ENCODE assay signal across 24 mouse cellular contexts in the genomic region with DNA sequence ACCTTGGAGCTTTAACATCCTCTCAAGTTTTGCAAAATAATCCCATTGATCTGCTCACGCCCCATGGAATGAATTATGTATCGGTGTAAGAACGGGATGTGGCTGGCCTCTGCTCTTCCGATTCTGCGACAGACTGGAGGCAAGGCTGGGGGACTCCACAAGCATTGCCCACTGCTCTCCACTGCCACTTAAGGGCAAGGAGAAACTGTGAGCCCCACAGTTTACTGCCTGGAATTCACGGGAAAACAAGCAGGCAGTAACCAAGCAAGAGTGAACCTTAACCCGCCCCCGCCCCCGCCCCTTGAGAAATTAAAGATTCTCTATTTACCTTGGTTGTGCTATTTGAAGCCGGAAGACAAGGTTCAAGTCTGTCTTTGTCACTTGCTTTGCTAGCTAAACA.
DNase-seq lines count a peak whose midpoint lies in the region; ATAC-seq and TF ChIP-seq lines count a peak whose summit lies in the region.
"Had no signal": no experiment of that assay in that cellular context is flagged by ENCODE, and none has a peak within 500 bp of the region (broad histone marks: within the 10 kb centered on the region; RNA-seq: fewer than 3 reads in every experiment).

No protein-coding gene starts in this region.

- H3K9me3 ChIP-seq in E14TG2a.4 (ENCODE audit: low read length) = no peaks in the 10 kb centered on the region
- H3K9me3 ChIP-seq in embryonic facial prominence, embryonic 13.5 days = no peaks in the 10 kb centered on the region
- H3K9me3 ChIP-seq in kidney, postnatal 0 days (replicated peaks; ENCODE audit: low read length) = no peaks in the 10 kb centered on the region
- H3K9me3 ChIP-seq in midbrain, postnatal 0 days (ENCODE audit: low read length) = no peaks in the 10 kb centered on the region
- H3K9me3 ChIP-seq in midbrain, embryonic 15.5 days = no peaks in the 10 kb centered on the region
- H3K9me3 ChIP-seq: embryonic facial prominence, embryonic 15.5 days; limb, embryonic 10.5 days; midbrain, embryonic 10.5 days; neural tube, embryonic 15.5 days had no signal

- peaks cover 37% of the 10 kb centered on the region for H3K4me1 ChIP-seq in E14TG2a.4 (replicated peaks; ENCODE audit: low read depth, low read length)
- H3K4me1 ChIP-seq in embryonic facial prominence, embryonic 13.5 days = peaks cover 32% of the 10 kb centered on the region
- H3K4me1 ChIP-seq in kidney, postnatal 0 days (replicated peaks; ENCODE audit: insufficient read depth, low read length) = peaks cover 12% of the 10 kb centered on the region; the same call in 1 of the 2 replicates
- peaks cover 3% of the 10 kb centered on the region; the same call in 1 of the 2 replicates for H3K4me1 ChIP-seq in midbrain, postnatal 0 days (ENCODE audit: insufficient read depth, low read length)
- H3K4me1 ChIP-seq in midbrain, embryonic 15.5 days = peaks cover 18% of the 10 kb centered on the region

- no peaks in the 10 kb centered on the region for H3K36me3 ChIP-seq in E14TG2a.4 (ENCODE audit: insufficient read depth, low read length)
- H3K36me3 ChIP-seq in embryonic facial prominence, embryonic 13.5 days = no peaks in the 10 kb centered on the region
- no peaks in the 10 kb centered on the region for H3K36me3 ChIP-seq in kidney, postnatal 0 days (ENCODE audit: insufficient read depth, low read length)
- no peaks in the 10 kb centered on the region for H3K36me3 ChIP-seq in midbrain, postnatal 0 days (ENCODE audit: insufficient read depth, low read length)
- H3K36me3 ChIP-seq in midbrain, embryonic 15.5 days (replicated peaks) = no peaks in the 10 kb centered on the region
- H3K36me3 ChIP-seq: embryonic facial prominence, embryonic 15.5 days; limb, embryonic 10.5 days; neural tube, embryonic 15.5 days had no signal

- intact Hi-C loops in left cerebral cortex, postnatal 25 days (cut with DNase I) = no loop called here

- ATAC-seq in embryonic facial prominence, embryonic 13.5 days (ENCODE audit: insufficient number of reproducible peaks, insufficient read depth, low FRiP score, low TSS enrichment, low read depth) = no peak
- ATAC-seq in kidney, postnatal 0 days (replicated peaks; ENCODE audit: low FRiP score, low read depth) = peak; percentile 40
- ATAC-seq in midbrain, postnatal 0 days (ENCODE audit: low FRiP score) = no peak
- ATAC-seq in midbrain, embryonic 15.5 days (replicated peaks) = no peak
- ATAC-seq: activated CD4-positive, CD25-positive, alpha-beta regulatory T cell, adult 4 months; forebrain, embryonic 14.5 days; hindbrain, embryonic 16.5 days; lung, postnatal 0 days had no signal

- H3K27ac ChIP-seq in embryonic facial prominence, embryonic 13.5 days = peak overlapping the region; percentile 72; the same call in 1 of the 2 replicates
- peak overlapping the region; percentile 55 for H3K27ac ChIP-seq in kidney, postnatal 0 days
- no peak overlapping the region for H3K27ac ChIP-seq in midbrain, postnatal 0 days (ENCODE audit: low read depth, low read length)
- H3K27ac ChIP-seq in midbrain, embryonic 15.5 days = no peak overlapping the region
- H3K27ac ChIP-seq: heart, adult 2 months; limb, embryonic 10.5 days; midbrain, embryonic 10.5 days; neural tube, embryonic 15.5 days had no signal

- H3K4me2 ChIP-seq in embryonic facial prominence, embryonic 13.5 days = no peak overlapping the region
- H3K4me2 ChIP-seq in kidney, postnatal 0 days (ENCODE audit: low read length) = peak overlapping the region; percentile 26
- H3K4me2 ChIP-seq in midbrain, postnatal 0 days (ENCODE audit: low read depth, low read length, poor library complexity, severe bottlenecking) = no peak overlapping the region
- H3K4me2 ChIP-seq in midbrain, embryonic 15.5 days = no peak overlapping the region
- H3K4me2 ChIP-seq: embryonic facial prominence, embryonic 15.5 days; neural tube, embryonic 15.5 days had no signal

- H3K4me3 ChIP-seq in E14TG2a.4 (replicated peaks; ENCODE audit: low read length) = 0 out of 2 replicates have a peak overlapping the region, but pooled peaks have one; percentile 29
- H3K4me3 ChIP-seq in embryonic facial prominence, embryonic 13.5 days = no peak overlapping the region
- H3K4me3 ChIP-seq in kidney, postnatal 0 days (replicated peaks; ENCODE audit: low read depth, low read length) = no peak overlapping the region
- no peak overlapping the region for H3K4me3 ChIP-seq in midbrain, postnatal 0 days (ENCODE audit: low read depth, low read length)
- H3K4me3 ChIP-seq in midbrain, embryonic 15.5 days = no peak overlapping the region
- H3K4me3 ChIP-seq: embryonic facial prominence, embryonic 15.5 days; heart, adult 2 months; limb, embryonic 10.5 days; midbrain, embryonic 10.5 days; neural tube, embryonic 15.5 days had no signal

- 74% methylated on average over 10 of the region's 10 CpGs for WGBS in embryonic facial prominence, embryonic 13.5 days
- 52% methylated on average over 10 of the region's 10 CpGs for WGBS in kidney, postnatal 0 days
- WGBS in midbrain, postnatal 0 days = 84% methylated on average over 10 of the region's 10 CpGs
- 77% methylated on average over 10 of the region's 10 CpGs for WGBS in midbrain, embryonic 15.5 days

- no peaks in the 10 kb centered on the region for H3K27me3 ChIP-seq in E14TG2a.4 (ENCODE audit: insufficient read depth, low read length)
- no peaks in the 10 kb centered on the region for H3K27me3 ChIP-seq in embryonic facial prominence, embryonic 13.5 days
- no peaks in the 10 kb centered on the region for H3K27me3 ChIP-seq in kidney, postnatal 0 days (ENCODE audit: insufficient read depth, low read length)
- no peaks in the 10 kb centered on the region for H3K27me3 ChIP-seq in midbrain, postnatal 0 days (ENCODE audit: insufficient read depth, low read length)
- no peaks in the 10 kb centered on the region for H3K27me3 ChIP-seq in midbrain, embryonic 15.5 days (replicated peaks)
- H3K27me3 ChIP-seq: embryonic facial prominence, embryonic 15.5 days; neural tube, embryonic 15.5 days had no signal

- DNase-seq in kidney, adult 18-20 months = peak; percentile 38
- DNase-seq in kidney, postnatal 25 days = no peak
- DNase-seq in kidney, postnatal 0 days (ENCODE audit: low spot score) = no peak
- no peak for DNase-seq in midbrain, postnatal 0 days (ENCODE audit: low spot score)
- no peak for DNase-seq in left cerebral cortex, postnatal 25 days (ENCODE audit: low spot score in 2 of 2)
- DNase-seq: adrenal gland, adult 8-10 months; cerebellum, adult 18-20 months; cerebellum, postnatal 25 days; gastrocnemius, postnatal 14 days; heart, adult 2 months; liver; right cerebral cortex, adult 18-20 months; thymus, postnatal 14 days had no signal

- H3K9ac ChIP-seq in embryonic facial prominence, embryonic 13.5 days = no peak overlapping the region
- no peak overlapping the region for H3K9ac ChIP-seq in kidney, postnatal 0 days (ENCODE audit: low read depth, low read length)
- H3K9ac ChIP-seq in midbrain, postnatal 0 days (replicated peaks; ENCODE audit: low read length, poor library complexity, severe bottlenecking) = no peak overlapping the region
- H3K9ac ChIP-seq in midbrain, embryonic 15.5 days = no peak overlapping the region
- H3K9ac ChIP-seq: embryonic facial prominence, embryonic 15.5 days; neural tube, embryonic 15.5 days had no signal

- no peak for TF ChIP-seq CTCF in E14TG2a.4 (conservative IDR thresholded peaks at IDR 0.05; ENCODE audit: low read length)
- TF ChIP-seq CTCF in kidney, postnatal 0 days (IDR thresholded peaks at IDR 0.05; ENCODE audit: low read depth) = 0 out of 2 replicates have a peak, but pooled peaks have one; percentile 3
- TF ChIP-seq CTCF in midbrain, postnatal 0 days (IDR thresholded peaks at IDR 0.05) = no peak

Comparison
In these comparisons a context has a peak if more than half of its experiments do, and no peak if none do; other contexts are left out.
1. H3K27ac ChIP-seq: peak in embryonic facial prominence, embryonic 13.5 days (single experiment) and kidney, postnatal 0 days (single experiment); none in midbrain, postnatal 0 days (single experiment) and midbrain, embryonic 15.5 days (single experiment).